Mouse (Mus musculus) retina, postnatal 7 days (tissue): ENCODE data around the gene Gm13420.

Source experiments
- DNase-seq: peaks from one replicate; pipeline ENCODE4 v3.0.0-alpha.2; 2012; ENCODE audit warnings: low read depth, low spot score

Gene Gm13420

GRCm38 (mm10) chr2:29702189-29702588, 49.3 kb downstream of the Gm13420 start:
- no peak for DNase-seq

GRCm38 (mm10) chr2:29701393-29701792, 50.1 kb downstream of the Gm13420 start:
- DNase-seq, result no peak

- DNase-seq, result no peak
Measured at GRCm38 (mm10) chr2:29700898-29701297, 50.6 kb downstream of the Gm13420 start.

- DNase-seq, result no peak
Measured at GRCm38 (mm10) chr2:29698421-29699290, 52.8 kb downstream of the Gm13420 start.

GRCm38 (mm10) chr2:29696207-29696800, 55.2 kb downstream of the Gm13420 start:
- DNase-seq, result no peak
